Comparison of ENCODE assay signal across 8 mouse cellular contexts in the genomic region with DNA sequence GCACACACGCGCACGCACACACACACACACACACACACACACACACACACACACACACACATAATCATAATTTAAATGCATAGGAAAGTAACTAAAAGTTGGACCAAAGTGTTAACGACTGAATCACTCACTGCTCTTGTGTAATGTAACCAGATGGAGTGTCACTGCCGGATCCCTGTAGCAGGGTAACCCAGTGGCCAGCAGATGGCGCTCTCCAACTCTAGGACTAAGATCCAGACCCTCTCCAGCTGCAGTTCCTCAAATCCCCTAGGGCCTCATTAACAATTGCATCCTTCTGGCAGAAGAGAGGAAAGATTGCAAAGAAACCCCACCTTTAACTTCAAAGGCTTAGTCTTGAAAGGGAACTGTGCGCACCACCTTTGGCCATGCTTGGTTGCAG.
DNase-seq lines count a peak whose midpoint lies in the region; ATAC-seq and TF ChIP-seq lines count a peak whose summit lies in the region.

No protein-coding gene starts in this region.

- no peak overlapping the region for H3K27ac ChIP-seq in bone marrow, adult 2 months (ENCODE audit: control insufficient read depth, insufficient read depth, low read depth, low read length, poor library complexity)
- H3K27ac ChIP-seq in forebrain, embryonic 11.5 days (ENCODE audit: low read depth, low read length): no peak overlapping the region
- H3K27ac ChIP-seq in thymus, adult 2 months (ENCODE audit: control insufficient read depth, insufficient read depth, low read length): no peak overlapping the region

- no peaks in the 10 kb centered on the region for H3K4me1 ChIP-seq in bone marrow, adult 2 months (ENCODE audit: control insufficient read depth, insufficient read depth, low read length)
- H3K4me1 ChIP-seq in forebrain, embryonic 11.5 days (replicated peaks; ENCODE audit: control insufficient read depth, insufficient read depth, low read length): no peaks in the 10 kb centered on the region
- H3K4me1 ChIP-seq in thymus, adult 2 months (replicated peaks; ENCODE audit: control insufficient read depth, insufficient read depth, low read length): no peaks in the 10 kb centered on the region

- WGBS in bone marrow, adult 2 months: 49% methylated on average over 7 of the region's 7 CpGs
- 41% methylated on average over 7 of the region's 7 CpGs for WGBS in forebrain, embryonic 11.5 days
- 50% methylated on average over 7 of the region's 7 CpGs for WGBS in thymus, adult 2 months

- intact Hi-C loops in heart, postnatal 10 days (cut with DNase I): loop anchor here (1.0 to 10.0 kb wide), 4 partner anchors 49 to 381 kb away; no protein-coding TSS in a partner anchor

- TF ChIP-seq CTCF in bone marrow, adult 2 months (IDR thresholded peaks at IDR 0.05; ENCODE audit: control insufficient read depth, insufficient read depth, low read length): peak; percentile 87
- TF ChIP-seq CTCF in thymus, adult 2 months (IDR thresholded peaks at IDR 0.05; ENCODE audit: borderline replicate concordance, control insufficient read depth, extremely low read depth, insufficient read depth, low read length, poor library complexity): peak; percentile 74; the same call in 1 of the 2 replicates

- H3K27me3 ChIP-seq in forebrain, embryonic 11.5 days (ENCODE audit: control insufficient read depth, insufficient read depth, low read length): no peaks in the 10 kb centered on the region
- no peaks in the 10 kb centered on the region for H3K27me3 ChIP-seq in thymus, adult 2 months (ENCODE audit: control insufficient read depth, insufficient read depth, low read length)

- no peaks in the 10 kb centered on the region for H3K9me3 ChIP-seq in forebrain, embryonic 11.5 days (ENCODE audit: control insufficient read depth, low read length)

- no peak overlapping the region for H3K9ac ChIP-seq in forebrain, embryonic 11.5 days (ENCODE audit: low read length)

- H3K36me3 ChIP-seq in forebrain, embryonic 11.5 days (ENCODE audit: control insufficient read depth, insufficient read depth, low read length): no peaks in the 10 kb centered on the region
- H3K36me3 ChIP-seq in thymus, adult 2 months (ENCODE audit: control insufficient read depth, insufficient read depth, low read length): no peaks in the 10 kb centered on the region

- ATAC-seq in CD4-positive, CD25-positive, alpha-beta regulatory T cell, adult 4 months: peak; percentile 67
- peak; percentile 92 for ATAC-seq in forebrain, embryonic 11.5 days (replicated peaks; ENCODE audit: low FRiP score)

- H3K4me2 ChIP-seq in forebrain, embryonic 11.5 days (ENCODE audit: low read depth, low read length, severe bottlenecking): no peak overlapping the region

- H3K4me3 ChIP-seq in bone marrow, adult 2 months (replicated peaks; ENCODE audit: control insufficient read depth, low read depth, low read length): no peak overlapping the region
- H3K4me3 ChIP-seq in forebrain, embryonic 11.5 days (ENCODE audit: low read depth, low read length): no peak overlapping the region
- no peak overlapping the region for H3K4me3 ChIP-seq in thymus, adult 2 months (ENCODE audit: control insufficient read depth, insufficient read depth, low read length)

- peak; percentile 88 for DNase-seq in forebrain, embryonic 11.5 days (ENCODE audit: low spot score)
- peak; percentile 81 to 90 for DNase-seq in heart, postnatal 10 days
- DNase-seq in kidney, postnatal 4 days: peak; percentile 94
- peak; percentile 61 to 68 for DNase-seq in lung, adult 18-20 months
- DNase-seq in ovary, postnatal 10 days (ENCODE audit: low spot score): peak; percentile 44
- DNase-seq in thymus, adult 2 months: peak; percentile 61

- no peak for TF ChIP-seq POLR2A in bone marrow, adult 2 months (IDR thresholded peaks at IDR 0.05; ENCODE audit: borderline replicate concordance, control insufficient read depth, low read depth, low read length)
- no peak for TF ChIP-seq POLR2A in thymus, adult 2 months (IDR thresholded peaks at IDR 0.05; ENCODE audit: control insufficient read depth, extremely low read depth, insufficient read depth, low read length, poor library complexity)

Comparison
In these comparisons a context has a peak if more than half of its experiments do, and no peak if none do; other contexts are left out.
1. DNase-seq: peak in every context shown above with its lines; median percentile 94 in kidney, postnatal 4 days; 88 in forebrain, embryonic 11.5 days; 86 in heart, postnatal 10 days; 64 in lung, adult 18-20 months; 61 in thymus, adult 2 months; 44 in ovary, postnatal 10 days.